Mouse (Mus musculus): ENCODE data around the gene Ltbp3.

Ltbp3 gene

GRCm38 (mm10) chr19:5750951-5751350 is 10.2 kb downstream of the Ltbp3 start:
- no peak for DNase-seq (ENCODE audit: low spot score in 2 of 2)

- DNase-seq (ENCODE audit: low spot score in 2 of 2), result no peak
Observed at GRCm38 (mm10) chr19:5751742-5752141, 11.0 kb downstream of the Ltbp3 start.

GRCm38 (mm10) chr19:5756321-5756985 is 15.7 kb downstream of the Ltbp3 start:
- DNase-seq (ENCODE audit: low spot score in 2 of 2), result peak; percentile 88 to 93

- no peak for DNase-seq (ENCODE audit: low spot score in 2 of 2)
Observed at GRCm38 (mm10) chr19:5756991-5757636, 16.4 kb downstream of the Ltbp3 start.

GRCm38 (mm10) chr19:5758878-5759403 is 18.2 kb downstream of the Ltbp3 start:
- no peak for DNase-seq (ENCODE audit: low spot score in 2 of 2)

- no peak for DNase-seq (ENCODE audit: low spot score in 2 of 2)
Observed at GRCm38 (mm10) chr19:5763163-5763562, 22.5 kb downstream of the Ltbp3 start.

- no peak for DNase-seq (ENCODE audit: low spot score in 2 of 2)
Observed at GRCm38 (mm10) chr19:5767271-5767670, 26.6 kb downstream of the Ltbp3 start.

GRCm38 (mm10) chr19:5770311-5770710 is 29.6 kb downstream of the Ltbp3 start:
- DNase-seq (ENCODE audit: low spot score in 2 of 2), result no peak

GRCm38 (mm10) chr19:5770925-5771860 is 30.5 kb downstream of the Ltbp3 start, which contains the start of gene Scyl1:
TSS of gene Scyl1 (minus strand) at chr19:5771419.
- DNase-seq (ENCODE audit: low spot score in 2 of 2), result peak; percentile 93 to 94

- no peak for DNase-seq (ENCODE audit: low spot score in 2 of 2)
Observed at GRCm38 (mm10) chr19:5777387-5778032, 36.8 kb downstream of the Ltbp3 start.

GRCm38 (mm10) chr19:5778312-5778711 is 37.6 kb downstream of the Ltbp3 start:
- DNase-seq (ENCODE audit: low spot score in 2 of 2), result no peak

- no peak for DNase-seq (ENCODE audit: low spot score in 2 of 2)
Observed at GRCm38 (mm10) chr19:5780203-5780602, 39.5 kb downstream of the Ltbp3 start.

GRCm38 (mm10) chr19:5781532-5781931 is 40.8 kb downstream of the Ltbp3 start:
- no peak for DNase-seq (ENCODE audit: low spot score in 2 of 2)

GRCm38 (mm10) chr19:5782121-5782520 is 41.4 kb downstream of the Ltbp3 start:
- no peak for DNase-seq (ENCODE audit: low spot score in 2 of 2)

- no peak for DNase-seq (ENCODE audit: low spot score in 2 of 2)
Observed at GRCm38 (mm10) chr19:5784958-5785577, 44.4 kb downstream of the Ltbp3 start.

- DNase-seq (ENCODE audit: low spot score in 2 of 2), result peak; percentile 87 to 91
Observed at GRCm38 (mm10) chr19:5786441-5787114, 45.9 kb downstream of the Ltbp3 start.

GRCm38 (mm10) chr19:5787128-5787635 is 46.5 kb downstream of the Ltbp3 start:
- peak; percentile 90 for DNase-seq (ENCODE audit: low spot score in 2 of 2)

- DNase-seq (ENCODE audit: low spot score in 2 of 2), result no peak
Observed at GRCm38 (mm10) chr19:5787920-5788319, 47.2 kb downstream of the Ltbp3 start.

GRCm38 (mm10) chr19:5788620-5789019 is 47.9 kb downstream of the Ltbp3 start:
- no peak for DNase-seq (ENCODE audit: low spot score in 2 of 2)

GRCm38 (mm10) chr19:5789066-5789465 is 48.4 kb downstream of the Ltbp3 start:
- no peak for DNase-seq (ENCODE audit: low spot score in 2 of 2)
